19 mouse cellular contexts compared by ENCODE assay signal in the genomic region with DNA sequence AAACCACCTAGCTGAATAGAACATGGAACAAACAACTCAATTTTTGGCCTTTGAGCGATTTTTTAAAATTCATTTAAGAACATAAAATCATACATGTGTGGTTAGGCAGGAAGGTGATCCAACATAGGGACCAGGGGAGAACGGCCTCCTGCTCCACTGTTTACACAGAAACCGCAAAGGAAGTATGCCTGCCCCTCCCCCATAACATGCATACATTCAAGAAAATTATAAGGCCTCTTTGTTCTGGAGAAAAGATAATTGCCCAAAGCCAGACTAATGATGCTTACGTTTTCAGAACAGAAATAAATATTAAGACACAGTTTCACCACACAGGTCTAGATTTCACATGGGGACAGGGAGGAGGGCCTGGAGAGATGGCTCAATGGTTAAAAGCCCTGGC. TPM values are rescaled to one million over a fixed set of nuclear protein-coding genes. Genes with fewer than 3 reads are reported as not detected.
DNase-seq lines count a peak whose midpoint lies in the region; ATAC-seq and TF ChIP-seq lines count a peak whose summit lies in the region.
"Had no signal": no experiment of that assay in that cellular context is flagged by ENCODE, and none has a peak within 500 bp of the region (broad histone marks: within the 10 kb centered on the region; RNA-seq: fewer than 3 reads in every experiment).

No protein-coding gene starts in this region.

- ATAC-seq in granulocyte monocyte progenitor cell, adult 5-6 weeks (replicated peaks; ENCODE audit: poor library complexity, severe bottlenecking): peak; percentile 61
- ATAC-seq: Patski had no signal

- intact Hi-C loops in gastrocnemius, adult 2 months (cut with DNase I): loop anchor here (5.0 kb wide), 1 partner anchor 44 kb away; no protein-coding TSS in a partner anchor
- intact Hi-C loops in gastrocnemius, postnatal 14 days (cut with DNase I; ENCODE audit: low total_unique reads): no loop called here
- intact Hi-C loops in left cerebral cortex, postnatal 36 days (cut with DNase I): no loop called here

- DNase-seq in gastrocnemius, adult 2 months: no peak
- no peak for DNase-seq in gastrocnemius, postnatal 14 days
- DNase-seq in CD4-positive helper T cell, adult 2 months (ENCODE audit: low read depth, low spot score): peak; percentile 33
- DNase-seq in thymus, postnatal 0 days (ENCODE audit: low spot score): peak; percentile 64
- no peak for DNase-seq in urinary bladder, postnatal 14 days (ENCODE audit: low spot score)
- no peak for DNase-seq in left cerebral cortex, postnatal 36 days (ENCODE audit: low spot score in 2 of 2)
- DNase-seq: adrenal gland, postnatal 36 days; cerebellum, adult 9-11 months; embryo, embryonic 11 days; heart, adult 18-20 months; kidney, adult 18-20 months; kidney, postnatal 4 days; layer of hippocampus, postnatal 36 days; left cerebral cortex, postnatal 4 days had no signal

- no peak overlapping the region for H3K4me3 ChIP-seq in gastrocnemius, adult 2 months
- H3K4me3 ChIP-seq: heart, embryonic 15.5 days; neural tube, embryonic 12.5 days had no signal

- peak overlapping the region; percentile 87; the same call in 1 of the 2 replicates for H3K27ac ChIP-seq in gastrocnemius, adult 2 months
- H3K27ac ChIP-seq: heart, embryonic 15.5 days; hindbrain, embryonic 14.5 days; neural tube, embryonic 12.5 days had no signal

- TF ChIP-seq CTCF in gastrocnemius, adult 2 months (IDR thresholded peaks at IDR 0.05): no peak

RNA-seq across cellular contexts. Expression of a gene that starts 18.6 kb away (rescaled TPM):
- 10 to 100 TPM; 12.8 to 14.8 TPM for total RNA-seq in gastrocnemius, adult 2 months (2021)
- total RNA-seq in gastrocnemius, postnatal 14 days (2021): 10 to 100 TPM; 13.7 to 17.6 TPM
- 11.1 and 13.0 TPM in 2 replicates for total RNA-seq in granulocyte monocyte progenitor cell, adult 5-6 weeks (2014; fragmentation: Nextera tagmentation)
- 12.3 and 13.7 TPM in 2 replicates for total RNA-seq in granulocyte monocyte progenitor cell, adult 5-6 weeks (2017)
- polyA plus RNA-seq in thymus, postnatal 0 days (2015; fragmentation: Nextera tagmentation; extraction: Ambion mirVana): 7.6 and 10.8 TPM in 2 replicates
- total RNA-seq in left cerebral cortex, postnatal 36 days (2021): 10 to 100 TPM; 56.2 to 58.7 TPM

RNA-seq across cellular contexts. Expression of a gene that starts 18.7 kb away (rescaled TPM):
- total RNA-seq in gastrocnemius, adult 2 months (2021): 100 to 1,000 TPM; 115 to 122 TPM
- total RNA-seq in gastrocnemius, postnatal 14 days (2021): 100 to 1,000 TPM; 150 to 172 TPM
- total RNA-seq in granulocyte monocyte progenitor cell, adult 5-6 weeks (2014; fragmentation: Nextera tagmentation): 330 and 358 TPM in 2 replicates
- total RNA-seq in granulocyte monocyte progenitor cell, adult 5-6 weeks (2017): 781 and 898 TPM in 2 replicates
- polyA plus RNA-seq in thymus, postnatal 0 days (2015; fragmentation: Nextera tagmentation; extraction: Ambion mirVana): 519 and 548 TPM in 2 replicates
- total RNA-seq in left cerebral cortex, postnatal 36 days (2021): 100 to 1,000 TPM; 205 to 224 TPM

Comparison
In these comparisons a context has a peak if more than half of its experiments do, and no peak if none do; other contexts are left out.
1. DNase-seq: peak in CD4-positive helper T cell, adult 2 months (single experiment) and thymus, postnatal 0 days (single experiment); none in gastrocnemius, adult 2 months (single experiment), gastrocnemius, postnatal 14 days (single experiment), urinary bladder, postnatal 14 days (single experiment) and left cerebral cortex, postnatal 36 days (0 of 2).